Mouse (Mus musculus) cerebellum, adult 2 months (tissue): ENCODE measurements around the gene Strc.

ENCODE experiments used
- CTCF ChIP-seq: fragments of 200-500 bp; IDR thresholded peaks from 2 replicates; pipeline ENCODE4 v1.5.1; 2011; ENCODE audit warnings: low read depth, mild to moderate bottlenecking, control low read depth, low read length, moderate library complexity, borderline replicate concordance; ENCODE audit not compliant: insufficient read depth
- POLR2A ChIP-seq: fragments of 200-500 bp; IDR thresholded peaks from 2 replicates; pipeline ENCODE4 v1.6.1; 2011; ENCODE audit warnings: low read length, control low read depth, borderline replicate concordance; ENCODE audit not compliant: insufficient read depth

DNA sequence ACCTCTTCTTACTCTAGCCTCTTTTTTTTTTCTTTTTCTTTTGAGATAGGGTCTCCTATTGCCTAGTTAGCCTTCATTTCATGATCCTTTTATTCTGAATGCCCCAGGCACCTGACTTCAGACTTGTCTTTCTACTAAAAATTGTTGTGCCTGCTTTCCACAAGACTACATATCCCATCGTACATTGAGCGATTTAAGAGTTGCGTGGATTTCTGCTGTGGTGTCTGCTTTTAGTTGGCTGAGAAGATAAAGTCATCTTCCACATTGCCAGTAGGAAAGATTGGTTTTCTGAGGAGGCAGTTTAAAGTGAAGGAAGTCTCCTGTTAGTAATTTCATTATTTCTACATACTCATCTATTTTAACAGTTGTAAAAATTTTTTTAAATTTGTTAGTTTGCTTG lies 28.6 kb upstream of the Strc start:
- TF ChIP-seq CTCF (no peak), POLR2A (no peak)
